ENCODE assay signal across 16 mouse cellular contexts in the genomic region with DNA sequence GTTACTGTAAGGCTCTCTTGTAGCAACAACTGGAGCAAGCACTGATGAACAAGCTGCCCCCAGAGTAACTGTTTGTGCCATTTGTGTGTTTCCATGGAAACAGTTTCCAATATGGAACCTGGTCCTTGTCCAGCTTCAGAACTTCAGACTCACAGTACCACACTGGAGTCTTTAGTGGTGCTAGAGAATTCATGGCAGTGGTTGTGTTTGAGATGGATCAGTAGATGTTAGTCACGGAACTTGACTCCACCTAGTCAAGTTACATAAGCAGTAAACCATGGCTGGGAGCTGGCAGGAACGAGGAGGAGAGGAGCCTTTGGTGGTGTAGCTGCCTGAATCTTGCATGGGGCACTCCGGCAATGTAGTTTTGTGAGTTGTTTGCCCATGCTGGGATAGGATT. TPM values are rescaled to one million over a fixed set of nuclear protein-coding genes. Genes with fewer than 3 reads are reported as not detected.
"Had no signal": no experiment of that assay in that cellular context is flagged by ENCODE, and none has a peak within 500 bp of the region (broad histone marks: within the 10 kb centered on the region; RNA-seq: fewer than 3 reads in every experiment).

No protein-coding gene starts in this region.

- H3K4me1 ChIP-seq: neural tube, embryonic 13.5 days; neural tube, embryonic 15.5 days; stomach, embryonic 15.5 days had no signal

- H3K4me2 ChIP-seq: neural tube, embryonic 13.5 days; neural tube, embryonic 15.5 days; stomach, embryonic 15.5 days had no signal

- H3K9ac ChIP-seq: neural tube, embryonic 13.5 days; neural tube, embryonic 15.5 days; stomach, embryonic 15.5 days had no signal

- H3K27me3 ChIP-seq: neural tube, embryonic 13.5 days; neural tube, embryonic 15.5 days; stomach, embryonic 15.5 days had no signal

- H3K4me3 ChIP-seq: neural tube, embryonic 13.5 days; neural tube, embryonic 15.5 days; stomach, embryonic 15.5 days had no signal

- H3K27ac ChIP-seq: neural tube, embryonic 13.5 days; neural tube, embryonic 15.5 days; stomach, embryonic 15.5 days; stomach, postnatal 0 days had no signal

- H3K9me3 ChIP-seq: neural tube, embryonic 13.5 days; neural tube, embryonic 15.5 days; stomach, embryonic 15.5 days had no signal

- H3K36me3 ChIP-seq: neural tube, embryonic 13.5 days; neural tube, embryonic 15.5 days; stomach, embryonic 15.5 days had no signal

- DNase-seq: retina, postnatal 1 day; right cerebral cortex, adult 18-20 months; right cerebral cortex, postnatal 14 days; right cerebral cortex, postnatal 25 days; right cerebral cortex, postnatal 4 days; spleen, adult 18-20 months; thymus, adult 18-20 months; thymus, adult 2 months; thymus, postnatal 14 days; thymus, postnatal 36 days; thymus, postnatal 4 days had no signal

RNA-seq across cellular contexts. Expression of a gene that starts 24.4 kb away (rescaled TPM):
- total RNA-seq: neutrophil, adult 5-6 weeks had no signal

RNA-seq across cellular contexts. Expression of a gene that starts 39.6 kb away (rescaled TPM):
- total RNA-seq: neutrophil, adult 5-6 weeks had no signal
